Mouse (Mus musculus) adrenal gland (tissue): ENCODE data around the gene Zfp638.

ENCODE experiments used
- intact Hi-C: fragments of 180-260 bp; cut with DNase I; formaldehyde crosslinking; loops from one replicate; pipeline ENCODE4 v1.15.1; 2025

Gene Zfp638

GRCm38 (mm10) chr6:83890281-83891015 lies 23.5 kb downstream of the Zfp638 start:
- intact Hi-C loops, result no loop called here

GRCm38 (mm10) chr6:83891251-83891650 lies 24.3 kb downstream of the Zfp638 start:
- intact Hi-C loops, result no loop called here

- intact Hi-C loops, result no loop called here
These were observed 24.8 kb downstream of the Zfp638 start for GRCm38 (mm10) chr6:83891687-83892086.

- intact Hi-C loops, result no loop called here
These were observed 26.2 kb downstream of the Zfp638 start for GRCm38 (mm10) chr6:83893086-83893485.

- intact Hi-C loops, result no loop called here
These were observed 26.7 kb downstream of the Zfp638 start for GRCm38 (mm10) chr6:83893584-83893983.

- intact Hi-C loops, result no loop called here
These were observed 32.2 kb downstream of the Zfp638 start for GRCm38 (mm10) chr6:83899142-83899541.

GRCm38 (mm10) chr6:83905276-83905675 lies 38.4 kb downstream of the Zfp638 start:
- intact Hi-C loops, result no loop called here

- intact Hi-C loops, result no loop called here
These were observed 39.8 kb downstream of the Zfp638 start for GRCm38 (mm10) chr6:83906659-83907058.

- intact Hi-C loops, result no loop called here
These were observed 41.5 kb downstream of the Zfp638 start for GRCm38 (mm10) chr6:83908386-83908785.

GRCm38 (mm10) chr6:83913710-83914109 lies 46.8 kb downstream of the Zfp638 start:
- intact Hi-C loops, result loop anchor here (5.0 kb wide), 1 partner anchor 36 kb away; no protein-coding TSS in a partner anchor

- intact Hi-C loops, result loop anchor here (5.0 kb wide), 1 partner anchor 37 kb away; no protein-coding TSS in a partner anchor
These were observed 47.3 kb downstream of the Zfp638 start for GRCm38 (mm10) chr6:83914183-83914719.

- intact Hi-C loops, result loop anchor here (5.0 kb wide), 1 partner anchor 37 kb away; no protein-coding TSS in a partner anchor
These were observed 47.9 kb downstream of the Zfp638 start for GRCm38 (mm10) chr6:83914720-83915271.

GRCm38 (mm10) chr6:83927418-83927817 lies 60.5 kb downstream of the Zfp638 start:
- intact Hi-C loops, result no loop called here

GRCm38 (mm10) chr6:83928225-83928624 lies 61.3 kb downstream of the Zfp638 start:
- intact Hi-C loops, result no loop called here

GRCm38 (mm10) chr6:83939492-83939891 lies 72.6 kb downstream of the Zfp638 start:
- intact Hi-C loops, result no loop called here

GRCm38 (mm10) chr6:83942806-83943205 lies 75.9 kb downstream of the Zfp638 start:
- intact Hi-C loops, result no loop called here

- intact Hi-C loops, result no loop called here
These were observed 86.7 kb downstream of the Zfp638 start for GRCm38 (mm10) chr6:83953603-83954002.

GRCm38 (mm10) chr6:83987642-83988041 lies 120.7 kb downstream of the Zfp638 start:
- intact Hi-C loops, result no loop called here

- intact Hi-C loops, result no loop called here
These were observed 135.8 kb downstream of the Zfp638 start for GRCm38 (mm10) chr6:84002716-84003115.

GRCm38 (mm10) chr6:84004295-84004694 lies 137.4 kb downstream of the Zfp638 start:
- intact Hi-C loops, result no loop called here

- intact Hi-C loops, result no loop called here
These were observed 141.7 kb downstream of the Zfp638 start, which contains the start of gene Dysf for GRCm38 (mm10) chr6:84008363-84009171. TSS of gene Dysf (plus strand) at chr6:84008590.
